Mouse (Mus musculus): Measurements from ENCODE around the gene Slc22a14. TPM values are rescaled to one million over a fixed set of nuclear protein-coding genes. Genes with fewer than 3 reads are reported as not detected.
A peak's percentile ranks its signal among the peaks of the same experiment; 100 is the strongest.

Gene Slc22a14
- total RNA-seq, 1 experiment: 0.45 TPM

GRCm38 (mm10) chr9:119199151-119199861, 166.0 kb downstream of the Slc22a14 start:
- no peak overlapping the region for H3K9ac ChIP-seq (ENCODE audit: insufficient read depth, low read depth, low read length, poor library complexity, severe bottlenecking)
- no peak for DNase-seq (ENCODE audit: low read depth, low spot score)
- H3K27ac ChIP-seq (ENCODE audit: insufficient read depth, low read depth, low read length, poor library complexity, severe bottlenecking): no peak overlapping the region
- TF ChIP-seq MAFK (IDR thresholded peaks at IDR 0.05; ENCODE audit: insufficient read depth, low read depth, low read length): no peak
- no peak for TF ChIP-seq CHD2 (IDR thresholded peaks at IDR 0.05; ENCODE audit: low read depth, low read length)
- TF ChIP-seq ZNF384 (IDR thresholded peaks at IDR 0.05; ENCODE audit: low read depth, low read length): no peak
- TF ChIP-seq HCFC1 (IDR thresholded peaks at IDR 0.05; ENCODE audit: borderline replicate concordance, insufficient read depth, low read length): no peak
- TF ChIP-seq ZC3H11A (IDR thresholded peaks at IDR 0.05; ENCODE audit: borderline replicate concordance, low read depth, low read length): no peak
- no peaks in the 10 kb centered on the region for H3K36me3 ChIP-seq (ENCODE audit: control insufficient read depth, insufficient read depth, low read length, poor library complexity, severe bottlenecking)
- in situ Hi-C loops (cut with MboI; ENCODE audit: low sequenced_read_pairs in 2 of 2, unreplicated experiment in 2 of 2): no loop called here
- H3K4me3 ChIP-seq (ENCODE audit: insufficient read depth in 1 of 2, low read depth in 1 of 2, low read length in 2 of 2, poor library complexity in 1 of 2, severe bottlenecking in 1 of 2): no peak overlapping the region
- no peaks in the 10 kb centered on the region for H3K4me1 ChIP-seq (ENCODE audit: control insufficient read depth in 2 of 2, insufficient read depth in 2 of 2, low read length in 2 of 2, poor library complexity in 1 of 2)
- no peaks in the 10 kb centered on the region for H3K9me3 ChIP-seq (ENCODE audit: control insufficient read depth, insufficient read depth, low read depth, low read length)

- DNase-seq (ENCODE audit: low read depth, low spot score): peak; percentile 65
- in situ Hi-C loops (cut with MboI; ENCODE audit: low sequenced_read_pairs in 2 of 2, unreplicated experiment in 2 of 2): no loop called here
Observed at GRCm38 (mm10) chr9:119192202-119192990, 173.0 kb downstream of the Slc22a14 start.

GRCm38 (mm10) chr9:119181241-119181728, 184.1 kb downstream of the Slc22a14 start:
- TF ChIP-seq MAFK (IDR thresholded peaks at IDR 0.05; ENCODE audit: insufficient read depth, low read depth, low read length) (no peak), ZC3H11A (IDR thresholded peaks at IDR 0.05; ENCODE audit: borderline replicate concordance, low read depth, low read length) (no peak), CHD2 (IDR thresholded peaks at IDR 0.05; ENCODE audit: low read depth, low read length) (no peak)

More at GRCm38 (mm10) chr9:119192202-119192990, 173.0 kb downstream of the Slc22a14 start:
- Histone ChIP-seq H3K27ac (ENCODE audit: insufficient read depth, low read depth, low read length, poor library complexity, severe bottlenecking) (no peak overlapping the region), H3K4me1 (ENCODE audit: control insufficient read depth in 2 of 2, insufficient read depth in 2 of 2, low read length in 2 of 2, poor library complexity in 1 of 2) (peaks cover 0 to 2% of the 10 kb centered on the region in 2 experiments; a peak in 1 of 4 replicates), H3K4me3 (ENCODE audit: insufficient read depth in 1 of 2, low read depth in 1 of 2, low read length in 2 of 2, poor library complexity in 1 of 2, severe bottlenecking in 1 of 2) (no peak overlapping the region), H3K36me3 (ENCODE audit: control insufficient read depth, insufficient read depth, low read length, poor library complexity, severe bottlenecking) (no peaks in the 10 kb centered on the region), H3K9me3 (ENCODE audit: control insufficient read depth, insufficient read depth, low read depth, low read length) (no peaks in the 10 kb centered on the region), H3K9ac (ENCODE audit: insufficient read depth, low read depth, low read length, poor library complexity, severe bottlenecking) (no peak overlapping the region)
- no peak for TF ChIP-seq HCFC1 (IDR thresholded peaks at IDR 0.05; ENCODE audit: borderline replicate concordance, insufficient read depth, low read length)
- peak; percentile 70; the same call in 1 of the 2 replicates for TF ChIP-seq ZC3H11A (IDR thresholded peaks at IDR 0.05; ENCODE audit: borderline replicate concordance, low read depth, low read length)

GRCm38 (mm10) chr9:119179292-119179691, 186.1 kb downstream of the Slc22a14 start:
- Histone ChIP-seq H3K9ac (ENCODE audit: insufficient read depth, low read depth, low read length, poor library complexity, severe bottlenecking) (no peak overlapping the region), H3K36me3 (ENCODE audit: control insufficient read depth, insufficient read depth, low read length, poor library complexity, severe bottlenecking) (no peaks in the 10 kb centered on the region), H3K4me3 (ENCODE audit: insufficient read depth in 1 of 2, low read depth in 1 of 2, low read length in 2 of 2, poor library complexity in 1 of 2, severe bottlenecking in 1 of 2) (no peak overlapping the region), H3K27ac (ENCODE audit: insufficient read depth, low read depth, low read length, poor library complexity, severe bottlenecking) (no peak overlapping the region), H3K4me1 (ENCODE audit: control insufficient read depth in 2 of 2, insufficient read depth in 2 of 2, low read length in 2 of 2, poor library complexity in 1 of 2) (no peaks in the 10 kb centered on the region), H3K9me3 (ENCODE audit: control insufficient read depth, insufficient read depth, low read depth, low read length) (no peaks in the 10 kb centered on the region)
- DNase-seq (ENCODE audit: low read depth, low spot score): no peak
- in situ Hi-C loops (cut with MboI; ENCODE audit: low sequenced_read_pairs in 2 of 2, unreplicated experiment in 2 of 2): no loop called here
- no peak for TF ChIP-seq ZC3H11A (IDR thresholded peaks at IDR 0.05; ENCODE audit: borderline replicate concordance, low read depth, low read length)
- TF ChIP-seq ZNF384 (IDR thresholded peaks at IDR 0.05; ENCODE audit: low read depth, low read length): no peak
- TF ChIP-seq MAFK (IDR thresholded peaks at IDR 0.05; ENCODE audit: insufficient read depth, low read depth, low read length): no peak
- no peak for TF ChIP-seq HCFC1 (IDR thresholded peaks at IDR 0.05; ENCODE audit: borderline replicate concordance, insufficient read depth, low read length)
- no peak for TF ChIP-seq CHD2 (IDR thresholded peaks at IDR 0.05; ENCODE audit: low read depth, low read length)

More at GRCm38 (mm10) chr9:119181241-119181728, 184.1 kb downstream of the Slc22a14 start:
- no peak for DNase-seq (ENCODE audit: low read depth, low spot score)
- H3K36me3 ChIP-seq (ENCODE audit: control insufficient read depth, insufficient read depth, low read length, poor library complexity, severe bottlenecking): no peaks in the 10 kb centered on the region
- no peak overlapping the region for H3K4me3 ChIP-seq (ENCODE audit: insufficient read depth in 1 of 2, low read depth in 1 of 2, low read length in 2 of 2, poor library complexity in 1 of 2, severe bottlenecking in 1 of 2)
- in situ Hi-C loops (cut with MboI; ENCODE audit: low sequenced_read_pairs in 2 of 2, unreplicated experiment in 2 of 2): no loop called here
- no peak overlapping the region for H3K9ac ChIP-seq (ENCODE audit: insufficient read depth, low read depth, low read length, poor library complexity, severe bottlenecking)
- no peaks in the 10 kb centered on the region for H3K9me3 ChIP-seq (ENCODE audit: control insufficient read depth, insufficient read depth, low read depth, low read length)
- H3K27ac ChIP-seq (ENCODE audit: insufficient read depth, low read depth, low read length, poor library complexity, severe bottlenecking): no peak overlapping the region
- no peaks in the 10 kb centered on the region for H3K4me1 ChIP-seq (ENCODE audit: control insufficient read depth in 2 of 2, insufficient read depth in 2 of 2, low read length in 2 of 2, poor library complexity in 1 of 2)
